Mouse (Mus musculus): ENCODE measurements around the gene Mymk. TPM values are rescaled to one million over a fixed set of nuclear protein-coding genes. Genes with fewer than 3 reads are reported as not detected.

Gene Mymk
- polyA plus RNA-seq, 1 experiment from 2014 or later = 0.28 TPM

DNA sequence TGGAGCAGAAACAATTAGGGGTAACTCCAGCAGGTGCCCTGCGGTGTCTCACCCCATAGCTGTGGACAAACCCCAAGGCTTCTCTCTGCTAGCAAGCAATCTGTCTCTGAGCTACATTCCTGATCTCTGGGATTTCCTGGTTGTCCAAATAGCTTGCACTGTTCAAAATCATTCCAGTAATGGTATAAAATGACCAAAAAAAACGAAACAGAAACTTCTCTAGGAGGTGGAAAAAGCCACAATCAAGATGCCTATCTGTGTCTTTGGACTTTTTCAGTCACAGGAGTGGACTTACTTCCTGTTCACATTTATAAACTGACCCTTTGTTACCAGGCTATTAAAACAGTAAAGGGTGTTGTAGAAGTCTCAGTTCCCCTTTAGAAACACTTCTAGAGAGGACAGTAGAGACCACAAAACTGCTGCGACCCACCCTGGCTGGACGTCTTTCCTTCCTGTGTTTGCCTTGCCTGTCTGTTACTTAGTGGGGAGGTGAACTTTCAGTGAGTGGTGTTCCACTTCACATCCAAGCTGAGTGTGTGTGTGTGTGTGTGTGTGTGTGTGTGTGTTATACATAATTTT, 43.5 kb downstream of the Mymk start:
- 0 out of 2 replicates have a peak, but pooled peaks cover 5% of the 10 kb centered on the region for H3K4me1 ChIP-seq
- no peaks in the 10 kb centered on the region for H3K36me3 ChIP-seq
- 65% methylated on average over 4 of the region's 4 CpGs for WGBS
- 0 out of 2 replicates have a peak, but pooled peaks cover 8% of the 10 kb centered on the region for H3K27me3 ChIP-seq (replicated peaks)
- no peaks in the 10 kb centered on the region for H3K9me3 ChIP-seq
- no peak overlapping the region for H3K27ac ChIP-seq
- no peak for ATAC-seq (ENCODE audit: insufficient read depth, low FRiP score, low read depth)
- no peak overlapping the region for H3K9ac ChIP-seq
- H3K4me3 ChIP-seq (replicated peaks) = peak overlapping the region; percentile 22; the same call in 1 of the 2 replicates
- peak overlapping the region; percentile 58 for H3K4me2 ChIP-seq

DNA sequence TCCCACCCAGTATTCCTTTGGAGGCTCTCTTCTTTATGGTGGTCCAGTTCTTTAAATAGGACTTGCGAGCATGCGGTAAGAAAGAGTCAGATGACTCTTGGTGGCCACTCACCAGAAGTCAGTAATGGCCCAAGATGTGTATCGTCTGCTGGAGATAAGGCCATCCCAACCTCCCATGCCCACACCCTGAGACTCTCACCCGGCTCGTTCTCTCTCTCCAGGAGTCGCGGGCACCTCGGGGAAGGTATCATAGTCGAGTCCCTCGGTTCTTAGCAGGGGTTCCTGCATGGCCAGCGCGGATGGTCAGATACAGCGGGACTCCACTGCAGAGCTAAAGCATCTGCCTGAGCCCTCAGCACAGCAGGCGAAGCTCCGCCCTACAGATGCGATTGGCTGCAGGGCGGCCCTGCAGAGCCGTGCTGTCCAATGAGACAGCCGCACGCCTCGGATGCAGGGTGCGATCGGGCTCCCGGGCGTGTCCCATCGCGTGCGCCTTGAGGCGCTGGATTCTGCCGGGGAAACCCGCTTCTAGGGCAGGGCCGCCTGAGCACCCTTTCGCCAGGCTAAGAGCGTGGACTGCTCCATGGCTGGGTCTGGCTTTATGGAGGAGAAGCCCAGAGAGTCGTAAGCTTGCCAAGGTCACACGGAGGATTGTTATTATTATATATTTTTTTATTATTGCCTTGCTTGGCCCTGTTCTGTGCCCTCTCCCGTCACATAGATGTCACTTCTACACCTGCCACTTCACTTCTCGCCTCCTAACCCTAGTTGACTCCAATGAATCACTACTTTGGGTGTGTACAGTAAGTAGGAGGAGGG, 44.2 kb downstream of the Mymk start, which contains the start of gene Slc2a6:
Slc2a6 (minus strand) TSS at position 381 of the 819 bp plus-strand sequence.
- Histone ChIP-seq H3K4me3 (replicated peaks) (peak within 1 kb of the TSS; percentile 22), H3K4me2 (peak within 1 kb of the TSS; percentile 58), H3K27me3 (replicated peaks) (0 out of 2 replicates have a peak, but pooled peaks cover 8% of the 10 kb centered on the region), H3K36me3 (no peaks in the 10 kb centered on the region), H3K27ac (no peak within 1 kb of the TSS), H3K4me1 (0 out of 2 replicates have a peak, but pooled peaks cover 5% of the 10 kb centered on the region), H3K9me3 (no peaks in the 10 kb centered on the region), H3K9ac (no peak within 1 kb of the TSS)
- WGBS = 3% methylated on average over 38 of the region's 38 CpGs
- peak; percentile 96 for ATAC-seq (ENCODE audit: insufficient read depth, low FRiP score, low read depth)

DNA sequence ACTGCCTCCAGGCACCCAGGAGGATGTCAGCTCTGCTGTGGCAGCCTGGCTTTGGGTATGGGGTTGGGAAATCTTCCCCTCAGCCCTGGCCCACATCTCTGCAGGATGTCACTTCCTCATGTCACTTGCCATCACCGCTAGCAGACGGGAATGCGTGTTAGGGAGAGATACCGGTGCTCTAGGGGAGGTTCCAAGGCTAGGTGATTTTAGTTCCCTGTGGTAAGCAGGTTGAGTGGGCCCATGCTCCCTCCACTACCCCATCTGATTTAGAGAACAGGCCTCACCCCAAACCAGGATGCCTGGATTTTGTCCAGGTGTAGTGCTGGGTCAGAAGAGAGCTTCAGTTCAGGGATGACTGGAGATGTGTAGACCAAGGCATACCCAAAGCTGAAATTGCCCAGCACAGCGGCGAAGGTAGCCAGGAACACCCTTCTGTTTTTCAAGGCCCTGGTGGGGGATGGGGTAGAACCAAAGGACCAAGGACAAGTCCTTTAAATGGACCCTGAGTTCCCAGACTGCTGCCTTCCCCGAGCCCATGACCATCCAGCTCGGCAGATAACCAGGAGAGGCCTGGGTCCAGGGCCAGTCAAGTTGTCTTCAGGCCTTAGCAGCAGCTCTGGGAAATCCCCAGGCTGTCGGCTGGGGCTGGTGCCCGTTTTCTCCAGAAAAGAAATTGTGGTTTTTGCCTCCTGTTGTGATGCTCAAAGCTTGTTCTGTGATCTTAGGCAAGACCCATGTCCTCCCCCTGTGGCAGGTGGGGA, 44.9 kb downstream of the Mymk start:
- 0 out of 2 replicates have a peak, but pooled peaks cover 8% of the 10 kb centered on the region for H3K27me3 ChIP-seq (replicated peaks)
- H3K4me2 ChIP-seq = 0 out of 2 replicates have a peak overlapping the region, but pooled peaks have one; percentile 58
- H3K4me3 ChIP-seq (replicated peaks) = no peak overlapping the region
- 70% methylated on average over 10 of the region's 10 CpGs for WGBS
- H3K27ac ChIP-seq = no peak overlapping the region
- 0 out of 2 replicates have a peak, but pooled peaks cover 5% of the 10 kb centered on the region for H3K4me1 ChIP-seq
- H3K9me3 ChIP-seq = no peaks in the 10 kb centered on the region
- no peak for ATAC-seq (ENCODE audit: insufficient read depth, low FRiP score, low read depth)
- H3K36me3 ChIP-seq = no peaks in the 10 kb centered on the region
- no peak overlapping the region for H3K9ac ChIP-seq

DNA sequence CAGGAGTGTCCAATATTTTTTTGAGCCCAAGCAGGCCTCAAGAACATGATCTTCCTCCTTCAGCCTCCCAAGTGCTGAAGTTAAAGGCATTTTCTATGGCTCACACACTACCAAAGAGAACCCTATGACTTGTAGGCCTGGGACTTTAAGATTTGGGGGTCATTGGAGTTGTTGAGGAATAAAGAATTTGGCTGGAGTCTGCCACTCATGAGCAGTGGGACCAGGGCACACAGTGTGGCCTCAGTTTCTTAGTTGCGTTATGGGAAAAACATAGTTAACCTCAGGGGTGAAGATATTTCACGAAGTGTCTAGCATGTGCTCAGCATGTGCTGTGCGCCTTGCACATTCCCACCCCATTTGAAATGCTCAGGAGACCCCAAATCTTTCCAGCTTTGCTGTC, 45.6 kb downstream of the Mymk start:
- Histone ChIP-seq H3K27ac (no peak overlapping the region), H3K27me3 (replicated peaks) (0 out of 2 replicates have a peak, but pooled peaks cover 8% of the 10 kb centered on the region), H3K4me3 (replicated peaks) (no peak overlapping the region), H3K36me3 (no peaks in the 10 kb centered on the region), H3K4me2 (no peak overlapping the region), H3K9ac (no peak overlapping the region), H3K4me1 (0 out of 2 replicates have a peak, but pooled peaks cover 5% of the 10 kb centered on the region), H3K9me3 (no peaks in the 10 kb centered on the region)
- ATAC-seq (ENCODE audit: insufficient read depth, low FRiP score, low read depth) = no peak
- WGBS = 90% methylated on average over 3 of the region's 3 CpGs

DNA sequence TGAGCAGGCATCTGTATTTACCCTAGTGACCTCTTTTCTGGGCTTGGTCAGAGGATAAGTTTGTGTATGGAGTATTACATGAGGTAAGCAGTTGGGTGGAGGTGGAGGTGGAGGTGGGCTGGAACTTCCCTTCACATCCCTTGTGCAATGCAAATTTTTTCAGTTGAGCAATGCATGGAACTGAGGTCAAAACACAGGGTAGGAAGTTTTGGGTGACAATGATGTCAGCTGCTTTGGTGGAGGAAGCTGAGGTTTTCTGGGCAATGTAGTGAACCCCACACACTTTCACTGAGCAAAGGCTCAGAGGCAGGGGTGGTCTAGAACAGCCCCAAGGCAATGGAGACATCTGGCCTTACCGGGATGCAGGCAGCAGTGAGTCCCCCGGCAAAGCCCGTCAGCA, 46.4 kb downstream of the Mymk start:
- no peak overlapping the region for H3K4me3 ChIP-seq (replicated peaks)
- H3K27ac ChIP-seq = no peak overlapping the region
- no peaks in the 10 kb centered on the region for H3K36me3 ChIP-seq
- H3K4me1 ChIP-seq = 0 out of 2 replicates have a peak, but pooled peaks cover 5% of the 10 kb centered on the region
- H3K9me3 ChIP-seq = no peaks in the 10 kb centered on the region
- no peak overlapping the region for H3K4me2 ChIP-seq
- H3K9ac ChIP-seq = no peak overlapping the region
- 83% methylated on average over 3 of the region's 3 CpGs for WGBS
- 0 out of 2 replicates have a peak, but pooled peaks cover 8% of the 10 kb centered on the region for H3K27me3 ChIP-seq (replicated peaks)
- no peak for ATAC-seq (ENCODE audit: insufficient read depth, low FRiP score, low read depth)

DNA sequence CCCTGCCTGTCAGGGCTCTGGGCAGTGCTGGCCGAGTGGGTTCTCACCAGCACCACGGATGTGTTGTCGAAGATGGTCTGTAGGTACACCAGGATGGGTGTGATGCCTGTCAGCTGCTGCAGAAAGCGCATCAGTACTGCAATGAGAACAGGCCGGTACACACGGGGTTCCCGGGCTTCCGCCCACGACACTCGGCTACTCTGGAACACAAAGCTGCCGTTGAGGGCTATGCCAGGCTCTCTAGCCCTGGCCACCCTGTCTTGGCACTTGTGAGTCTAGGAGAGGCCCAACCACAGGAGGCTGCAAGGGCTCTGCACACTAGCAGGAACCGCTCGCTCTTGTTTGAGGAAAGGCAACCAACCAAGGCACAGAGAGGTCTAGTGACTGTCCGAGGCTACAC, 47.8 kb downstream of the Mymk start:
- peaks cover 3% of the 10 kb centered on the region for H3K36me3 ChIP-seq
- H3K27me3 ChIP-seq (replicated peaks) = 0 out of 2 replicates have a peak, but pooled peaks cover 8% of the 10 kb centered on the region
- H3K27ac ChIP-seq = no peak overlapping the region
- H3K4me2 ChIP-seq = no peak overlapping the region
- H3K4me1 ChIP-seq = 0 out of 2 replicates have a peak, but pooled peaks cover 5% of the 10 kb centered on the region
- no peaks in the 10 kb centered on the region for H3K9me3 ChIP-seq
- H3K9ac ChIP-seq = no peak overlapping the region
- WGBS = 77% methylated on average over 14 of the region's 14 CpGs
- H3K4me3 ChIP-seq (replicated peaks) = no peak overlapping the region
- ATAC-seq (ENCODE audit: insufficient read depth, low FRiP score, low read depth) = no peak

DNA sequence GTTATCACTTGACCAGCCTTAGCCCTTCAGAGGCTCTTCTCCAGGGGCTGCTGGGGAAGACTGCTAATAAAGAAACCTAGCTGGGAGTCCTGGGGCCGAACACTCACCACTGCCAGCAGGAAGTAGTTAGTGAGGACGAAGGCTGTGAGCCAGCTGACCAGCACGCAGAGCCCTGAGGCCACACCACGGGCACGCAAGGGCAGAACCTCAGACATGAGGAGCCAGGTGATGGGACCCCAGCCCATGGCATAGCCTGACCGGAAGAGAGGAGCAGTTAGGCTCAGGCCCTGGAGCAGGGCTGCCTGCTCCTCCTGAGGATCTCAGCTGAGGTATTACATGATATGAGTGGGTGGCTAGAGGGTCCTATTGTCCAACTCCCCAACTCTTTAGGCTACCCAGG, 49.4 kb downstream of the Mymk start:
- 78% methylated on average over 6 of the region's 6 CpGs for WGBS
- Histone ChIP-seq H3K9me3 (no peaks in the 10 kb centered on the region), H3K4me1 (no peaks in the 10 kb centered on the region), H3K9ac (no peak overlapping the region), H3K36me3 (peaks cover 15% of the 10 kb centered on the region), H3K27ac (no peak overlapping the region), H3K4me2 (no peak overlapping the region), H3K4me3 (replicated peaks) (no peak overlapping the region), H3K27me3 (replicated peaks) (0 out of 2 replicates have a peak, but pooled peaks cover 8% of the 10 kb centered on the region)
- ATAC-seq (ENCODE audit: insufficient read depth, low FRiP score, low read depth) = no peak

DNA sequence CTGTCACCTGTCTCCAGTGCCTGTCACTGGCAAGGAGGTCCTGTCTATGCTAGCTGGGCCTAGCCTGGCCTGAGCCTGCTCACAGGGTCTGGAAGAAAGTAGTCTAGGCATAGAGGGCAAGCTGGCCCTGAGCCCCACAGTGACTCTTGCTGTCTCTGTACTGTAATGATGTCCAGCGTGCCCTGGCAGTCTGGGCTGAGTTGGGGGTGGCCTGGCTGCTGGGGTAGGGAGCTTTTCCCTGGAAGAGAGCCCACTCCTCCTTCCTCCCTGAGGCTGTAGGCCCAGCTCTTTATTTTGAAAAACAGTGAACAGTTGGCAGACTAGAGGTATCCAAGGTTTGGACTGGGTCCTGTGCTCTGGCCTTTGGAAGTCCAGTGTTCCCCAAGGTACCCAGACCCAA, 50.9 kb downstream of the Mymk start:
- no peaks in the 10 kb centered on the region for H3K9me3 ChIP-seq
- no peaks in the 10 kb centered on the region for H3K4me1 ChIP-seq
- peaks cover 18% of the 10 kb centered on the region for H3K36me3 ChIP-seq
- no peak overlapping the region for H3K9ac ChIP-seq
- 84% methylated on average over 1 of the region's 1 CpGs for WGBS
- 0 out of 2 replicates have a peak, but pooled peaks cover 6% of the 10 kb centered on the region for H3K27me3 ChIP-seq (replicated peaks)
- no peak overlapping the region for H3K4me2 ChIP-seq
- no peak overlapping the region for H3K4me3 ChIP-seq (replicated peaks)
- ATAC-seq (ENCODE audit: insufficient read depth, low FRiP score, low read depth) = no peak
- H3K27ac ChIP-seq = no peak overlapping the region

DNA sequence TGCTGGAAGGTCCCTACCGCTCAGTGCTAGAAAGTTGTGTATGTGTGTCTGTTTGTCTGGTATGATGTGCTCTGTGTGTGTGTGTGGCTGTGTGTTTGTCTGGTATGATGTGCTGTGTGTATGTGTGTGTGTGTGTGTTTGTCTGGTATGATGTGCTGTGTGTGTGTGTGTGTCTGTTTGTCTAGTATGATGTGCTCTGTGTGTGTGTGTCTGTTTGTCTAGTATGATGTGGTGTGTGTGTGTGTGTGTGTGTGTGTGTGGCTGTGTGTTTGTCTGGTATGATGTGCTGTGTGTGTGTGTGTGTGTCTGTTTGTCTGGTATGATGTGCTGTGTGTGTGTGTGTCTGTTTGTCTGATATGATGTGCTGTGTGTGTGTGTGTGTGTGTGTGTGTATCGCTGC, 52.4 kb downstream of the Mymk start:
- Histone ChIP-seq H3K4me2 (no peak overlapping the region), H3K36me3 (peaks cover 30% of the 10 kb centered on the region), H3K27ac (no peak overlapping the region), H3K9ac (no peak overlapping the region), H3K9me3 (no peaks in the 10 kb centered on the region), H3K4me3 (replicated peaks) (no peak overlapping the region), H3K27me3 (replicated peaks) (no peaks in the 10 kb centered on the region), H3K4me1 (no peaks in the 10 kb centered on the region)
- 88% methylated on average over 2 of the region's 2 CpGs for WGBS
- ATAC-seq (ENCODE audit: insufficient read depth, low FRiP score, low read depth) = no peak

DNA sequence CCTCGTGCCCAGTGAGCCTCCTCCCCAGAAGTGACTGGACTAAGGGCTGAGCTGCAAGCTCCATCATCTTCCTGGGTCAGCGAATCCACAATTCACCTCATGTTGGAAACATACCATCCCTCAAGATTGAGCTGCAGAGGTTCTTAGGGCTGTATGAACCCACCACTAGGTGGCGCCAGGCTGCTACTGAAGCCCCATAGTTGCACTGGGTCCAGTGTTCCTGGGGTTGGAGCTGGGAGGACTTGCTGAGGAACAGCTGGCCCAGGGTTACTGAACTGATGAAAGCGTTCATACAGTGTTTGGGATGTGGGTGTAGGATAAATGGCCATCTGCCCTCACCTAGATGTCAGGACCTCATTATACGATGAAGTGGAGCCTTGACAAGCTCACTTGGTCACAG, 54.2 kb downstream of the Mymk start:
- no peak for ATAC-seq (ENCODE audit: insufficient read depth, low FRiP score, low read depth)
- peaks cover 40% of the 10 kb centered on the region for H3K36me3 ChIP-seq

More for the DNA sequence above, 54.2 kb downstream of the Mymk start:
- no peak overlapping the region for H3K9ac ChIP-seq
- no peak overlapping the region for H3K27ac ChIP-seq
- no peaks in the 10 kb centered on the region for H3K4me1 ChIP-seq
- no peak overlapping the region for H3K4me3 ChIP-seq (replicated peaks)
- no peaks in the 10 kb centered on the region for H3K9me3 ChIP-seq
- H3K27me3 ChIP-seq (replicated peaks) = no peaks in the 10 kb centered on the region
- H3K4me2 ChIP-seq = no peak overlapping the region
- 54% methylated on average over 5 of the region's 5 CpGs for WGBS

Measured in stomach, embryonic 15.5 days (tissue).